Mouse (Mus musculus) left cerebral cortex, adult 8-10 months (tissue): ENCODE results near the gene Cacna1e. TPM values are rescaled to one million over a fixed set of nuclear protein-coding genes. Genes with fewer than 3 reads are reported as not detected.
A peak's percentile ranks its signal among the peaks of the same experiment; 100 is the strongest.

Experiments
- DNase-seq, 2 experiments: peaks; one replicate each; pipeline ENCODE4 v3.0.0; 2022; ENCODE audit warnings: low spot score in 2 of 2
- total RNA-seq, 4 experiments: library from RNA; stranded (reverse); gene quantifications; 2 replicates each; pipeline ENCODE4 v1.2.4; 2022

The Cacna1e gene
- total RNA-seq, 4 experiments from 2014 or later = 127 to 161 (median 141) TPM

DNA sequence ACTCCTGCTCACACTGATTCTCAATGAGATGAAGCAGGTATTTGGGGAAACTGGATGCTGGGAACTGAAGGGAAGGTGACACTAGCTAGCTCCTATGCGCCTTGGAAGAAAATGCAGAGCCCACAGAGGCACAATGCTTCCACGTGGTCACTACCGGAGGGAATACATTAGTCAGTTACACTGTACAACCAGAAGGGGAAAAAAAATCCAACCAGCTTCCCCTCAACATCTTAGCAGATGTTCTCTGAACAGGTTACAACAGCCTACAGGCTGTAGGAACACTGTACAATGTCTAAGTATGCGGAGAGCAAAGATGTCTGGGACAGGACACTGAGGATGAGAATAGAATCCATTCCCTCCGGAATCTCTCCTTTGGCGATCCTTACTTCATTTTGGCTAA is 161.2 kb downstream of the Cacna1e start:
- no peak for DNase-seq

DNA sequence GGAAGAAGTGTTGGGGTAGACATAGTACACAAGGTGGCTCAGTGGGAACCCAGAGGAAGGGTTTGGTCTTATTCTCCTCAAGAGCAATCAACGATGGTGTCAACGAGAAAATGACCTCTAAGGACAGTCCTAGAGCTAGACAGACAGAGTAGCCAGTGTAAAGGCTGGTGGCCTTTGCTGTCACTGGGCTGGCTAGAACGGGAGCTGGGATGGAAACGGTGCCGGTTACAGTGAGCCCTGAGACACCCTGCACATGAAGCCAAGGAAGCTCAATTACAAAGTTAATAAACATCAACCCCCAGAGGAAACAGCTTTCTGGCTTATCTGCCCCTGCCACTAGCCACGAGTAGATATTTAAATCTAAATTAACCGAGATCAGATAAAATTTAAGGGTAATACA is 168.7 kb downstream of the Cacna1e start:
- no peak for DNase-seq

DNA sequence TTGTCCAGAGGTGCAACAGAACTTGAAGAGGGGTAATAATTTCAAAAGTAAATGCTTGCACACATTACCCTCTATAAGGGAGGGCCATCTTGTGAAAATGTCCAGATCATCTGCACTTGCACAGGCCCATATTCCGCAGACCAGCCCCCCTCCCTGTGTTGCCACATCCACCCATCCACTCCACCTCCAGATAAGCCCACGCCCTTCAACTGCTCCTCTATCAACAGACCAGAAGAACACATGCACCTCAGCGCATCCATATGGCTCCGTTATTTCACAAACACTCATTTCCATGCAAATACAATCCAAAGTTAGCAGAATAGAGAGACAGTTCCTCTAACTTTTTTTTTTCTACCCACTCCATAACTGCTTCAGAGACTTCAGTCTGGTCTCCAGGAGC is 171.6 kb downstream of the Cacna1e start:
- DNase-seq = no peak

DNA sequence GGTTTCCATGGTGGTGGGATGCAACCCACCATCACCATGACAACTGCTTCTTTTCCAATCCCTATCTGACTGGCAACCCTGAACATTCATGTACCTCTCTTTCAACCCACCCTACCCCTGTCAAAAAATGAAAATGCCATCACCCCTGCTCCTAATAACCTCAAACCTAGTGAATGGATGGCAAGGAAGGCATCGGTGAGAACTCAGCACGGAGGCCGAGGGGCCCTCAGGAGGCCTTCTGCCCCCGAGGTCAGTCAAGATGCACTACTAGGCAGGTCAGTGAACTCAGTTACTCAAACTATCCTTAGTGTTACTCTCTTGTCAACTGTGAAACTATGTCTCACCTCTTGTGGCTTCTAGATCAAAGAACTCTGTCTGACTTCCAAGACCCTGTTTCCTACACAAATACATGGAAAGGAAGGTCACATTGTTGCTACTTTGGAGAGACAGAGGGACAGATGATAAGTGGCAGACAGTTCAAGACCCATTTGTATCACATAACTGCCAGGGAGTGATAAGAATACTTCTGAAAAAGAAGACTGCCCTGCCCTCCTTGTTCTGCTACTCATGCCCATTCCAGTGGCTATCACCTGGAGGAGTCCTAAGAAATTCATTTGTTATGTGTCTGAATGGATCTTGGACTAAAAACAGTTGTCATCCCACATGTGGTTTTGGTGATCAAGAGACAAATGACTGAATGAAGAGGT is 176.6 kb downstream of the Cacna1e start:
- no peak for DNase-seq

DNA sequence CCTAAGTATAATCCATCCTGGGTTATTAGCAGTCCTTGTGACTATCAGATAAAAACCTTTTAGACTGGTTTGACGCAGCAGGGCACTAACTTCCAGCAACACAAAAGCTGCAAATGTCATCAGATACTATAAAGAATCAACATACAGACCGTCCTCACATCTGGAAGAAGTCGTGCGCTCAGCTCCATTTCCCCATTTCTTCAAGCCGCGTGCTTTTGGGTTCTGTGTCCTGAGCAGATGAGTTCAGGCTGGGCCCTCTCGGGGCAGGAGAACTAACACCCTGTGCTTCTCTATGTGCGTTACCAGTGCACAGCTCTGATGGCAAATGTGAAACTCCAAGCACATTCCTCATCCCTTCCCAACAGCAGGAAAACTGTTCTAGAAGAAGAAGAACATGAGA is 177.3 kb downstream of the Cacna1e start:
- DNase-seq = no peak

DNA sequence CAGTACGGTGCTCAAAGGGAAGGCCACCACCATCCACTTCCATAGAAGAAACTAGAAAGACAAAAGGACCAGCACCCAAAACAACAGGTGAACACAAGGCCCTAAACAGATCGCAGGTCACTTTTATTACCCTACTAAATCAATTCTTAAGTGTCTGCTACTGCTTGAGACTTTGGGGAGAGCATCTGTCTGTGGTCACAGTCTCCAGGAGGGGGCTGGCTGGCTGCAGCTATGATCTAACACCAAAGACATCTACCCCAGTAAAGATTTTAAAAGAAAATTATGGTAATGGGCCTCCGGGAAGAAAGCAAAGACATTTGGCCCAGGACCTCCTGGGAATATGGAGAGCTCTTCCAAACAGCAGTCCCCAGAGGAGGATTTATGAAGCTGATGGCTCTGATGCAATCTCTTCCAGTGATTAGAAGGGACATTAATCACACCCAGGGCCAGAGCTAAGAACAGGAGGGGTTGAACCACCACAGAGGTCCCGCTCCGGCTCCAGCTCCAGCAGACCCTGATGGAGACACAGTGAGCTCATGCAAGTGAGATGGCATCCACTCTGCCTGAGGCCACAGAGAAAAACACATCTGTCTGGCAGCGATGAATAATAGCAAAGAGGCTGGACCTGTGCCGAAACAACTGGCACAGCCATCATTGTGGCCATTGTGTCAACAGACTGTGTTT is 178.3 kb downstream of the Cacna1e start:
- no peak for DNase-seq

DNA sequence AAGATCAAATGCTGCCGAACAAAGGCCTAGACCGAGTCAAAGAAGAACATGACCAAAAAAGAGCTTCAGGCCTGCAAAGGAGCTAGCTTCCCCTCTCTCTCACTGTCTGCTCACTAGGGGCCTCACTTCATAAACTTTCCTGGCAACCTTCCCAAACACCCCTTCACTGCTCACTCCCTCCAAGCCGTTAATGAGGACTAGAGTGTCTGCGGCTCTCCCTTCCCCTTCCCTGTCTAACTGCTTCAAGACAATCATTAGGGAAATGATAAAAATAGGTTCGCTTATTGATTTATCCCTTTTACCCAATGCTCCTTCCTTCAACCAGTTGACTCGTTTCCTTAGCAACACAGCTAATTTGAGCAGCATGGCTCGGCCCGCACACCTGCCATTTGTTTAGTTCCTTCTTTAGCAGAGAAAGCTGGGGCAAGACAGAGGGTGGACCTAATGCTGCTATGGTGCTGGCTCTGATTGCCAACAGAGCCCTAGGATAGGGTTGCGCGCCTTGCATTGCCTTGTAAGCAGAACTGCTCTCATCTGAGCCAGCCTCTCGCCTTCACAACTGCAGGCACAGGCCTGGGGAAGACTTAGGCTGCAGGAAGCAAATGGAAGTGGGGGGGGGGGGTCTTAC is 179.6 kb downstream of the Cacna1e start:
- no peak for DNase-seq

DNA sequence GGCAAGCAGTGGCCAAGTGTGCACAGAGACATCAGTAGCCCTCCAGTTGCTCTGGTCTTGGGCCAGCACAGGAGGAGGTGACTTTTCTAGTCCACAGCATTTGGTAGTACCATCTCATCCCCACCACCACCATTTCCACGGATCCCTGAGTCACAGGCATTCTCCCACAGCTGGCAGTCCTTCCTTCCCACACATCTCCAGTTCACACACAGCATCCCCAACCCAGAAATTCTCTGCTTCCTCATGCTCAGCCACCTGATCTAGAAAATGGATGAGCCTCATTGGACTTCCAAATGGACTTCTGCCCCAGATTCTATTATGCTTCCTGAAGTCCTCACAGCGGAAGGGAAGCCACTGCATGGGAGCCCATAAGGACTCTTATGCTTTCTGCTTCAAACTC is 181.7 kb downstream of the Cacna1e start:
- DNase-seq = peak in 1 of 2 experiments; percentile 69

DNA sequence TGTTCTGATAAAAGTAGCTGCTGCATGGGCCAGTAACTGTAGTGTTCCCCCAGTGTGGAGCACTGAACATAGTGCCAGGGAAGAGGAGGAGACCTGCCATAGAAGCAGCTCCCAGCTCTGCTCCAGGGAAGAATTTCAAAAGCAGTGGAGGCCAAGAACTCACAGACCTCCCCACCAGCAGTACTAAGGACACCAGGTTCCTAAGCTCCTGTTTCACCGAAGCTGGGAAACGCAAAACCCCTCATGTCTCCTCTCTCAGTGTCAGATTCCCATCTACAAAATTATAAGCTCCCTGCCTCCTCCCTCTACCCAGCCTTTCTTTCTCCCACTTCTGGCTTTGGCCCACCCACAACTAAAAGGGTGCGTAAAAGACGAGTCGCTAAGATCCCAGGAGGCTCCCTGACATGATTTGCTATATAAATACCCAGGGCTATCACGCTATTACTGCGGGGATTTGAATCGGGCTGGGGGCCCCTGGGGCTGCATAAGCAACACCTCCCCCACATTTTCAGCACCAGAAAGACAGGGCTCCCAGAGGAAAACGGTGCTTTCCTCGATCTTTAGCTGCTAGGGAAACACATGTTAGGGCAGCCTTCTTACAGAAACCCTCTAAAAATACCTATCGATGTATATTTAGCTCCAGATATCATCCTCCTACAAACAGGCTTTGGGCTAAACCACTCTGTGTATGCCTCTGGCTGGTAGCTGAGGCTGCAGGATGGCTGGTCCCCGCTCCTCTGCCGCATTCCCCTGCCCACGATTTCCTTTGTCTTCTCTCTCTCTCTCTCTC is 195.2 kb downstream of the Cacna1e start:
- peak in 1 of 2 experiments; percentile 59 for DNase-seq

DNA sequence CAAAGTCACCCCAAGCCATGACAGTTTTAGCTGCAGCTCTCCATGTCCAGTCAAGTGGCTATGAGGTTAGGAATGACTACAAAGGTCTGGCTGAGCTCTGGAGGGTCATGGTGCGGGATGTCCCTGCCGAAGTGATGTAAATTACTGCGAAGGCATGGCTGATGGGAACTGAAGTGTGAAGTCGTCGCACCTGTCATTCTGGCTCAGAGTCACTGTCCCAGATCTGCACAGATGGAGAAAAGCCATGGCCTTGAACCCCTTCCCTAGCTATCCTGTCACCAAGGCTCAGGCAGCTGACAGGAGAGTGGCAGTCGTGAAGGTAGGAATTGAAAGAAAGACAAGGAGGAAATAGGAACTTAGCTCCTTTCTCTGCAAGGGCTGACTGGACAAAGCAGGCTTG is 197.4 kb downstream of the Cacna1e start:
- no peak for DNase-seq

DNA sequence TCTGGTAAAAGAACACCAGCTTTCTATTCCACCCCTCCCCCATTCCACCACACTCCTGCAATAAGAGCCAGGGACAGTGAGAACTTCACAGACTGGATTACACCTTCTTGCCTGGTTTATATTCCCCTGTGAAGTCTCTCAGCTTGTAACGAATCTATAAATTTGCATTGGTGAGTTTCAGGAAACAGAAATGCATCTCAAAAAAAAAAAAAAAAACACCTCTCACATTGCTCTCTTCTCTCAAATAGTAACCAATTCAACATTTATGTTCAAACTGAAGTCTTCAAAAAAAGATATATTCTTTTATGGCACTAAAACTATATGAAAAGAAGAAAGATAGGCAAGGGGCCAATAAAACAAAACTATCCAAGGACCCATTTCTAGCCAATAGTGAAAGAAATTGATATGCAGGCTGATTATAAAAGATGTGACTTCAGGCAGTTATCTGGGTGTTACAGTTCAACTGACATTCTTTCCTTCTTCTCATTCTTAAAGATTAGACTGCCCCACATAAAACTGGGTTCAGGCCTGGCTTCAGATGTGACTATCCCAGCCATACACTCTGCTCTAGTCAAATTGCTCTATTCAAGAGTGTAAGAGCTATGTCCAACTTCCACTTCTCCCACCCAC is 200.7 kb downstream of the Cacna1e start:
- DNase-seq = no peak

DNA sequence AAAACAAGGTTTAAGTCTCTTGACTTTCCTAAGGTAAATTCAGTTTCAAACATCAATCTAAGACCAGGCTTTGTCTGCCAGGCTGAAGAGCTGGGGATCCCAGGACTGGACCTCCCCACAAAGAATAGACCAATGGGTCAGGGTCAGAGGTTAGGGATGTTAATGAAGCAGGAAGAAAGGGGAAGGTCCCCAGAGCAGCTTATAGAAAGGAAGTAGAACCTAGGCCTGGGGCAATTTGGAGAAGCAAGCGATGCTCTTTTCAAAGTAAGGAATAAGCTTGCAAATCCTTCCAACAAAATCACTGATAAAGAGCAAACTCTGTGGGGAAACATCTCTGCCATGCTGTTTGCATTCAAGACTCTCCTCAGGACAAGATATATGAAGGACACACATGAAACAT is 205.3 kb downstream of the Cacna1e start:
- DNase-seq = no peak

DNA sequence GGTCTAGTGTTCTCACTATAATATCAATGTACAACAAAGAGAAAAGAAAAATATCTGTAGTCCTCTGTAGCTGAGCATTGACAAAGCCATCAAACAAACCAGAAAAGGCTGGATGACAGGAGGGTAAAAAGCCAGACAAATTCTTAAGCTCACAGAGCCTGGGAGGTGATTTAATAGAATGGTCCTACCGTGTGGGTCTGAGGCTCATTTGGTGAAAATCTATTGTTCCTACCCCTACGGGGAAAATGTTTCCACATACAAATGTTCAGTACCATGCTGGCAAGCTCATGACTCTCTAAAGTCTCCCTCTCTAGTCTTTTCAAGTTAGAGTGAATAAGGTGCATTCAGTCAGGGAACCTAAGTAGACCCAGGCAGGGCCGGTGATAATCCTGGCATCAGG is 206.2 kb downstream of the Cacna1e start:
- no peak for DNase-seq

DNA sequence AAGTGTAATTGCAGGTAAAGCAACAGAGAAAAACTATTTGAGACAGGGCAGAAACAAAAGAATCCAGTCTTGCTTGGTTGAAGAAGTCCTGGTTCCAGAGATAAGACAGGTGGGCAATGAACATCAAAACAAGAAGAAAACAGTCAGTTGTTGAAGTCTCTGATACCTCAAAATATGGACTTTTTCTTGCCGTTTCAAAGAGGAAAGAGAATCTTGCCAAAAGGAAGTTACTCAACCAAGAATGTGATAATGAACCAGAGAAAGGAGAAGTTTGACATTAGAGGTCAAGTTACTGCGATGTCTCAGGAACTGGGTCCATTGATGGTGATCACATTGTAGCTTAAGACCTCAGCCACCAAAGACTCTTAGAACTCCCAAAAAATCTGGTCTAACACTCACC is 206.6 kb downstream of the Cacna1e start:
- DNase-seq = no peak

DNA sequence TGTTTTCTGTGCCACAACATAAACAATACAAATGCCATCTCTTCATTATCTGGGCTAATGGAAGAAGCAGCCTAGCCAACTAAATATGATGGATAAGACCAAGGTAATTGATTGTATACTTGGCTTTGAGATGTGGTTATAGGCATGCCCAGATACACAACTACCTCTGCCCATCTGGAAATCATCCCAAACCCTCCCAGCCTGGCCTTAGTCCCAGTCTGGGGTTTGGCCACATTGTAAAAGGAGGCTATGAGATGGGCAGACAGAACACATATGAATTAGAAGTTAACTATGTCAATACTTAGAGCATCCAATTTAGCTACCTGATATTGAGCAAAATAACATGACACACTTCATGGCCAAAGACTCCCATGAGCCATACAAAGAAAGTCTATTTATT is 220.6 kb downstream of the Cacna1e start:
- no peak for DNase-seq

DNA sequence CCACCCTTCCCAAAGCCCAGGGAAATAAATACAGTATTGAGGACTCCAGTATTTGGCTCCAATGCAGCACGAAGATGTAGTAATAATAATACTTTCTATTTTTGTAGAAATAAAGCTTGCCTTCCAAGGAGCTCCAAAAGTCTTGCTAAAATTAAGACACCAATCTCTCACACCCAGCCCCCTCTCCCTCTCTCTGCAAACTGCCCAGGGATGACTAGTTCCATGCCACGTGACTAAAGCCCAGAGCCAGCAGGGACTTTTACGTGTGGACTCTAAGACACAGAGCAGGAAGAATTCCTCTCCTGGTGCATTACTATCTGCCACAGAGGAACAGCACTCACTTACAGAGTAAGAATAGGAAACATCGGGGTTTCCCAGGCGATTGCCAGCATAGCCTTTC is 222.3 kb downstream of the Cacna1e start:
- DNase-seq = peak in 1 of 2 experiments; percentile 79

DNA sequence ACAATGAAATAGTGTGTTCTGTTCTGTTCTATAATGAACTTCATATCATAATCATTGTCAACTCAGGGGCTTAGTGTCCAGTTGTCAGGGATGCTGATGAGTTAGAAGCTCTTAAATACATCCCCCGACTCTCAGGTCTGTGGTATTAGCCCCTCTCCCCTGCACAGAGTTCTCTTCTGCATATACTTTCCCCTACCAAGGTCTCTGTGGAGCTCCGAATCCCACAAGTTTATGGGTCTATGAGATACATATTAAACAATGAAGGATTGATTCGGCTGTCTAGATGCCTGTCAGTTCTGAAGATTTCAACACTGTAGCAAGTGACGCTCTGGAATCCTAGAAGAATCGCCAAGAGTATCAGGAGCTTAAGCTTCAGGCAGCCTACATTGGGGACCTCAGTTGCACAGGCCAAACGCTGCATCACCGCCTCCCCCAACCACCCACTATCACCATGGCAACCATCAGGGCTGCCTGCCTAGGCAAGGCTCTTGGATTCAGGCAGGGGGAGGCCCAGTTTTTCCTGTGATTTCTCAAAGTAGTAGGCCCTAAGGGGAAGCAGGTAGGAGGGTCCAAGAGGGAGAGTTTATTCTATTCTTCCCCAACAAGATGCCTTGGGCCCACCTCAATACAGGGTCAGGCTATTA is 223.0 kb downstream of the Cacna1e start:
- peak; percentile 45 to 89 for DNase-seq

DNA sequence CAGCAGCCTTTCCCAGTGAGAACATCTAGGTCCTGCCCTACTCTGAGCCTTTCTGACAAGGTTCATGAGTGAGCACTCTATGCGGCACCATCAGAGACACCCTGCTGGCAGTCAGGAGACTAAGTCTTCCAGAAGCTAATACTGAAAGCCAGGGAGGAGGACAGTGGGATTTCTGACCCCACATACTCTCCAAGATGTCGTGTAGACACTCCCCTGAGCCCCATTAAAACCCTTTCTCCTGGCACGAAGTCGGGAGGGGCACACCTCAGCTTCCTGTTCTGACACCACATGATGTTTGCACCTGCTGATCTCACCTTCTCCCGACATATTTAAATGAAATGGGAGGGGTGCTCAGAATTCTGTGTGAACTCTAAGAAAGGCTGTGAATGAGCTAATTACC is 226.9 kb downstream of the Cacna1e start:
- no peak for DNase-seq

DNA sequence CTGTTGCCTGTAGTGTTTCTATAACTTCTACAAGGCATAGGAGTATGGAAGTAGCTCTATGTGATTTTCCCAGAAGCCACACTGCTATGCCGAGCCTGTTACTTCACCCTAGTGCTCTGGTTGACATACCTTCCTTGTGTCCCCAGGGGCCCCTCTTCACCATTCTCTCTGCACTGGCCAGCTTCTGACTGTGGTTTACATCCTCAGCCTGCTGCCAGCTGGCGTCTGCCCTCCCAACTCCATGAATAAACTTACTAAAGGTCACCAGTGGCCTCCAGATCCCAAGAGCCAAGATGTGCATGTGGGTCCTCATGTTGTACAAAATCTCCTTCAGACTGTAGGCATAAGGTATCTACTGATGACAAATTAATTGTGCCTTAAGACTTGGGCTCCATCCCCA is 230.3 kb downstream of the Cacna1e start:
- DNase-seq = no peak

DNA sequence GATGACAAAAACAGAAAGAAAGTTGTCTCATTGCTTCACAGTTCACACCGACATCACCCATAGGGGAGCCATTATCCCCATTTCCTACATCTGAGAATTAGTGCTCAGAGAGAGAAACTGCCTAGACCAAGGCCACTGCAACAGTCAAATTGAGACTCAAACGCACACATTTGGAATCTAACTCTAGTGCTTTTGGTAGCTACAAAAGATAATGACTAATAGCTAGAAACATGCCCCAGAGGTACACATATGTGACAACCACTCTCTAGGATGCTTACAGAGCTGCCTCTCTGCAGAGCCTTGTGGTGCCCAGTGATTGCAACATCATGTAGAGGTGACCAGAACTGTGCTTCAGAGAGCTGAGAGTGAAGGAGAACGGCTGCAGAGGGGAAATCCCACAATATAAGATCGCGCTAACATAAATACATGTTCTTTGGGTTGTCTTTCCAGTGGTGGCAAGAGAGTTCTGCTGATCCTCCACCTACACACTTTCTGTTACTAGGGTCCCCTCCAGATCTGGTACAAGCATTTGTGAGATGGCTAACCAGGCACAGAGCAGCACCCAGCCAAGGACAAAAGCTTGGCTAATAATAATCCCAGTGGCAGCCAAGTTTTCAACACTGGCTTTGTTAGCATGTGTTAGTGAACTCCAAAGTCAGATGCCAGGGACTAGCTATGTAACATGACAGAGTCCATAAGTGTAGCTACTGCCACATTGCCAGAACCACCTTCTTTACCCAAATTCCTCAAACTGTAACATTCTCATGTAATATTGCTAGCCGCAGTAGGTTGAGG is 237.9 kb downstream of the Cacna1e start:
- no peak for DNase-seq
